Mouse (Mus musculus) testis, postnatal 10 days (tissue): ENCODE data around the gene Drap1.

ENCODE experiments used
- DNase-seq: peaks from one replicate; pipeline ENCODE4 v3.0.0; 2021; ENCODE audit warnings: low spot score

Drap1 gene

DNA sequence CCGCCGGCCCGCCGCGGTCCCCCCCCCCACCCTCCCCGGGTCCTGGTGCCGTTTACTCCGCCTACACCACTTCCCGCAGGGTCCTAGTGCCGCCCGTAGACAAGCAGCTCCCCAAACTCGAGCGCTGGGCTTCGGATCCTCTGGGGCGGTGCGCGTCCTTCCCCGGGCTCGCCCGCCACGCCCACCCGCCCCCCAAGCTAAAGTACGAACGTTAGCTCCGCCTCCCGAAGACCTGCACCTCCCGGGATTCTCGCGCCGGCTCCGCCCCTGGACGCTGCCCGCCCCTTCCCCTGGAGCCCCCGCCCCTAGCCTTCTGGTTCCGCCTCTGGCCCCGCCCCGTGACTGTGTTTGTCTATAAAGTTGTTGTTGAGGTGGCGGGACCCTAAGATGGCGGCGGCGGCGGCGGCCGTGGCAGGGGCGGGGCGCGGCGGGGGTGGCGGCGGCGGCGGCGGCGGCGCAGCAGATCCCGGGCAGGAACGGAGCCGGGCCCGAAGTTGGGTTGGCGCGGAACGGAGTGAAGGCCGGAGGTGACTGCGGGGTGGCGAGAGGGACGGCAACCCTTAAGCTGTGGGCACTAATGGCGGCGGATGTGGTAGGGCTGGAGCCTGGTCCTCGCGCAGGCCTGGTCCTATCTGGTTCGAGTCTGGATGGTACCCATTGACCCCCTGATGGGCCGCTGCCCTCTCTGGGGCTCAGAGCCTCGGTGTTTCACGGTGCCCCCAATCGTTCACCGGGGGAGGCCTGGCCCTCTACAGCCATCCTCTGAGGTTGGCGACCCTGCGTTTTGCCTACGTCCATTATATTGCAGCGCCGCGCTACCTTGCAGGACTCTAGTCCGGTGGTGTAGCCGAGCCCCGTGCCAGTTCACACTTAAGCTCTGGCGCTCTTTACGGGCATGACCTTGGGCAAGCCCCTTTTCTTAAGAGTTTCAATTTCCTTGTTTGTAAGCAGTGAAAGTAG, at the start of gene Drap1, which contains the start of gene AI837181:
Gene Drap1, minus strand, starts transcription at position 198 of the 960 bp plus-strand sequence.
Gene AI837181, plus strand, starts transcription at position 363 of the 960 bp plus-strand sequence.
- peak; percentile 99 for DNase-seq

DNA sequence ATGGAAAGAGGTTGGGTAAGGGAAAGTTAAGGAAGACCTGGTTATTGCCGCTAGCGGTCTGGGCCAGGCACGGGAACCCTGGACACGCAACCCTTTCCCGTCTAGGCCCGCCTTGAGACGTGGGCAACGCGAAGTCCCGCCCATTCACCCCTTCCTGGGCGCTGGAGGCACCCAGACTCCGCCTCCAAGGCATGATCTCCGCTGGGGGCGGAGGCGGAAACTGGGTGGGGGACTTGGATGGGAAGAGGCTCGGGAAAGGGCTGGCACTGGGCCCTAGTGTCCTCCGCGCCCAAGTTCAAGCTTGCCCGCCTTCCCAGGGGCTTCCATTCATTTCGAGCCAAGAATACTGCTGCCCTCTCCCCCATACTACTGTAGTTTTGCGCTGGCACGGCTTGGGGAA, 48.9 kb upstream of the Drap1 start, which contains the start of gene Efemp2:
Gene Efemp2, plus strand, starts transcription at position 235 of the 400 bp plus-strand sequence.
- peak; percentile 87 for DNase-seq

DNA sequence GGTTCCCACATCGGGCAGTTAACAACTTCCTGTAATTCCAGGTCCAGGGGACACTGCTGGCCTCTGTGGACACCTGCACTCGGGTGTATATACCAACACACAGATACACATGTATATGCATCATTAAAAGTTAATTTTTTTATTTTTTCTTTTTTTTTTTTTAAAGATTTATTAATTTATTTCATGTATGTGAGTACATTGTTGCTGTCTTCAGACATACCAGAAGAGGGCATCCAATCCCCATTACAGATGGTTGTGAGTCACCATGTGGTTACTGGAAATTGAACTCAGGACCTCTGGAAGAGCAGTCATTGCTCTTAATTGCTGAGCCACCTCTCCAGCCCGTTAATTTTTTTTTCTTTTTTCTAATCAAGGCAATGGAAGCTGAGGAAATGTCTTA, 48.1 kb upstream of the Drap1 start:
- no peak for DNase-seq

DNA sequence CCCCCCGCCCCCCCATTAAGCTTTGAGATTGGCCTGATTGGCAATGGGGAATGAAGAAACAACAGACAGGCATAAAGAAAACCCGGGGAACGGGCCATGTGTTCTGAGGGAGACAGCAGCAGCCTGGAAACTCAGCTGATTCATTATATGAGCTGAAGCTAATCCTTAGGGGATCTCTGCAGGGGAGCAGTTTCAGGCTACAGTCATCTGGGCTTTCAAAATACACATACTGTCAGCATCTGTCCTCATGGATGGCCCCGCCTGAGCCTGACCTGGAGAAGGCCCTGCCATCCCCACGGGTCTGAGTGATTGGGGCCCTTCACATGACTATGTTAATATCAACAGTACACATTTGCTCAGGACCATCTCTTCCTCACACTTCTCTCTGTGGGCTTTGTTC, 47.1 kb upstream of the Drap1 start:
- no peak for DNase-seq

DNA sequence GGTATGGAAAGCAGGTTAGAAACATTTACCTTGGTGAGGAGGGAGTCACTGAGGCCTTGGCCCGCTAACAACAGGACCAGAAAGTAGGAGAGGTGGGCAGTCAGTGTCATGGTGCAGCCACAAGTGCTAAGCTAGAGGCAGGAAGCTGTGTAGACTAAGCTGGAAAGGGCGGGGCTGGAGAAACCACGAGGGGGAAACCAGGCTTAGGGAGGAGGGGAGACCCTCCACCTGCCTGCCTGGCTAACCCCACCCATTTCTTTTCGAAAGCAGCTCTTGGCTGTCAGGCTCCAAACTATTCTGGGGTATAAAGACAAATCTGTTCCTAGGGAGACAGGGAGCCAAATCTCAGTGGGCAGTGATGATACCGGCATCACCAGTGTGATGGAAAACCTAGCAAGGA, 43.6 kb upstream of the Drap1 start, which contains the start of gene Ctsw:
Gene Ctsw, minus strand, starts transcription at position 134 of the 400 bp plus-strand sequence.
- no peak for DNase-seq

DNA sequence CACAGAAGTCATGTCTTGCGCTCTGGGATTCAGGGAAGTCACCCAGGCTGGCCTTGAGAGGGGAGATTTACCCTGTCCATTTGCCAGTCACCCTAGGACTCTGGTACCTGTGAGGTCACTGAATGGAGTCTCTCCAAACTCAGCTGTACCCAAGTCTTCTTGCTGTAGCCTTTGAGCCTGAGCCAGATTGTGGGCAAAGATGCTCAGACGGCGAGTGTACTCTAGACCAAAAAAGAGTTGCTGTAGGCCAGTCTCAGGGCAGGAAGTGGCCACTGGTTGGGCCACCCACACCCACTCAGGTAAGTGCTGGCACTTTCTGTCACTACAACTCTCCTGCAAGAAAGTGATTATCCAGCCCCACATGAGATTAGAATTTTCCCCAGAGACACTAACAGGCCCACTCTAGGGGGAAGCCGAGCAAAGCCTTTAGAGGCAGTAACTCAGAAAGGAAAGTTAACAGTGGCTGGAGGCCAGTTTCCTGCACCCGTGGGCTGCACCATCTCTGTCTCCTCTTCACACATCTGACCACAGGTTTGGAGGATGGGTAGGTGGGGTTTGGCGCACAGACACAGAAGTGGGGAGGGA, 42.2 kb upstream of the Drap1 start:
- DNase-seq, result no peak

DNA sequence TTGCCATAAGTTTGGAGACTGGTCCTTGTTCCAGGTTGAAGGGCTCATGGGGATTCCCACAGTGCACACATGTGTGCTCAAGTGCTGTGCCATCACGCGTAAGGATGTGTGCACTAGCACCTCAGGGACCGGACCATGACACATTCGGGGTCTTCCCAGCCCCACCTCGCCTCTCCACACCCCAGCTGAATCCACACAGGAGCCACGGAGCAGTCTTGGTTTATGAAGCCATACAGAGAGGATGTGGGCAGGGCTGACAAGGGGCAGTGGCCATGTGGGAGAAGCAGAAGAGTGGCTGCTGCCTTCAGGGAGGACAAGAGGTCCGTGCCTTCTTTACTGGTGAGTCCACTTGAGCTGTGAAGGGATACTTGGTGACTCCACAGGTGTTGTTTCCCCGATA, 40.3 kb upstream of the Drap1 start:
- no peak for DNase-seq

DNA sequence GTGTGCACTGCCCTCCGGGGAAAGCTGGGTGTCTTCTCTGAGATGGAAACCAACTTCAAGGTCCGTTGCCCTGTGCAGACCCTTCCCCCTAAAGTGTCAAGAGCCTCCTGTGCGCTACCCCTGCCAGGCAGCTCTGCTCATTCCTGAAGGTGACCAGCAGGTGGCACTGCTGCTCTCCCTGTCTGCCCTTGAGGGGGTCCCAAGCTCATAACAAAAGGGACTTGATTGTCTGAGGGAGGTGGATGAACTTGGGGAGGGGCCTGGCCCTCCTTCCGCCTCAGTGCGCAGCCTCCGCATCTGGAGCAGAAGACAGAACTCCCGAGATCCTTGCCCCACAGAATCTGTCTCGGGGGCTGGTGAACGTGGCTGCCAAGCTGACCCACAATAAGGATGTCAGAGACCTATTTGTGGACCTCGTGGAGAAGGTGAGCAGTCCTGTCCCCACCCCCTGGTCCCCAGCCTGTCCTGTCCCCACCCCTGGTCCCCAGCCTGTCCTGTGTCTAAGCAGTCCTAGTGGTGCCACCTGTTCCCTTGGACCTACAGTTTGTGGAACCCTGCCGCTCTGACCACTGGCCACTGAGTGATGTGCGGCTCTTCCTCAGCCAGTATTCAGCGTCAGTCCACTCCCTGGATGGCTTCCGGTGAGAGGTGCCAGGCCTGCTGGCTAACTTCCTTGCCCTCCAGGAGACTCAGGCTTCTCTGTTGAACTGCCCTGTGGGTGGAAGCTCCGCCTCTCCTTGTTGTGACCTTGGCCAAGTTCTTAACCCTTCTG, 39.2 kb upstream of the Drap1 start:
- peak; percentile 76 for DNase-seq

DNA sequence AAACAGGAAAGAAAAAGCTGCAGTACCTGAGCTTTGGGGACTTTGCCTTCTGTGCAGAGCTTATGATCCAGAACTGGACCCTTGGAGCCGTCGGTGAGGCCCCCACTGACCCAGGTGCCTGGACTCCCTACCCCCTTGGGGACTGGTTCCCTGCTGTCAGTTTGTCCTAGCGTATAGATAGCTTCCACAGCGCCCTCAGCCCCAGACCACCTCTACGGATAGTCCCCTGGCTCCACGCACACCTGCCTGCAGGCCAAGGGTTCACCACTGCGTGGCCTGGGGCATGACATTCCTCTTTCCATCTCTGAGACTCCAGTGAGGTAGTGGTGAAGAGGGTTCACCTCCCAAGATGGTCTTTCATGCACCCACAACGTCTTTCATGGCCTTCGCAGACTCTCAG, 38.4 kb upstream of the Drap1 start:
- DNase-seq, result no peak

DNA sequence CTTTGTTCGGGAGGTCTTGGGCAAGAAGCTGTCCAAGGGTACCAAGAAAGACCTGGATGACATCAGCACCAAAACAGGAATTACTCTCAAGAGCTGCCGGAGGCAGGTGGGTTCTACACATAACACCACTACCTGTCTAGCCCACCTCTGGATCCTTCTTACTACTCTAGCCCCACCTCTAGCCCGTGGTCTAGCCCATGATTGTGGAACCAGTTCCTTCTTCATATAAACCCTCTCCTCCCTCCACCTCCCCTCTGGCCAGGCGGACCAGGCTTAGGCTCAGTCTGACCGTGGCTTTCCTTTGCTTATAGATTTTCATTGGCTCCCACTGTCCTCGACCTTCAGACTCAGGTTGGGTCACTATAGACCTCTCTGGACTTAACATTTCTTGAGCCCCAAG, 36.6 kb upstream of the Drap1 start:
- DNase-seq, result no peak

DNA sequence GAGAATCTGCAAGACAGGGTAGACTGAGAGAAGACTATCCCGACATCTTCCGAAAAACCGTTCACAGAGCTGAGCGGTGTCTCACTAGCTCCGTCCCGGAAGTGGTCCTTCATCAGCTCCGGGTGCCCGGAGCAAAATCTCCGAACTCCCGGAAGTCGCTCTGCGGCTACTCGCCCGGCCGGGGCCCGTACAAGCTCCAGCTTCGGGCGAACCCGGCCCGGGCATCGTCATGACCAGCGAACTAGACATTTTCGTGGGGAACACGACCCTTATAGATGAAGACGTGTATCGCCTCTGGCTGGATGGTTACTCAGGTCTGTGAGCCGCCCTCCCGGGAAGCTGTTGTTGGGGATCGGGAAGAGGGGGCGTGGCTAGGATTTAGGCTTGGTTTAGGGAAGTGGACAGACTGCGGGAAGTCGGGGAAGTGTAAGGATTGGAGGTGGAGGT, 35.7 kb upstream of the Drap1 start, which contains the start of gene Fibp:
Gene Fibp, plus strand, starts transcription at position 151 of the 447 bp plus-strand sequence.
- DNase-seq, result peak; percentile 86

DNA sequence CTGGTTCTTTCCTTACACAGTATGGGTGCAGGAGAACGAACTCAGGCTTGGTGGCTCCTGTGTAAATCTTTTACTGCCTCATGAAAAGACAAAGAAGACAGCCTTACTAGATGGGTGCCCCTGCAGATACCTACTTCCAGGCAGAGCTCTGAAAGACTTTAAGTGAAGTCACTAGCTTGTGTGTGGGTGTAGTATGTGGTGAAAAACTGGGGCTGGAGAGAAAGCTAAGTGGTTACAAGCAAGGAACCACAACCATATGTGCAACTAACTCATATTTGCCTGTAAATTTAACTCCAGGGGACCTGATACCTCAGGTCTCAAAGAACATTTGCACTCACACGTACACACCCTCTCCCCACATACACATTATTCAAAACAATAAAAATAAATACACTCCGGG, 35.1 kb upstream of the Drap1 start:
- no peak for DNase-seq

DNA sequence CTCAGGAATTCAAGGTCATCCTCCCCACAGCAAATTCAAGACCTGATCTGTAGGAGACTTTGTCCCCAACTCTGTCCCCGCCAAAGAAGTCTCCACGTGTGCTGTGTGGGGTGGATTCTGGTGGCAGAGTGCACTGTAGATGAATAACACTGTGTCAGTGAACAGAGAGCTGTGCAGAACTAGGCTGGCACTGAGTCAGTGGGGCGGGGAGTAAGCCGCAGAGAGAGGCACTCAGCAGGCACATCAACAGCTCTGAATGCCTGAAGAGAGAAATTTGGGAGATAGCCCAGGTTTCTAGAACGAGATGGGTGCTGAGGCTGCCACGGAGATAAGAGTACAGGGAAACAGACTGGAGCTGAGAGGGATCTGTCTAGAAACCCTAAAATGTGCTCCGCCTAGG, 34.2 kb upstream of the Drap1 start:
- no peak for DNase-seq

DNA sequence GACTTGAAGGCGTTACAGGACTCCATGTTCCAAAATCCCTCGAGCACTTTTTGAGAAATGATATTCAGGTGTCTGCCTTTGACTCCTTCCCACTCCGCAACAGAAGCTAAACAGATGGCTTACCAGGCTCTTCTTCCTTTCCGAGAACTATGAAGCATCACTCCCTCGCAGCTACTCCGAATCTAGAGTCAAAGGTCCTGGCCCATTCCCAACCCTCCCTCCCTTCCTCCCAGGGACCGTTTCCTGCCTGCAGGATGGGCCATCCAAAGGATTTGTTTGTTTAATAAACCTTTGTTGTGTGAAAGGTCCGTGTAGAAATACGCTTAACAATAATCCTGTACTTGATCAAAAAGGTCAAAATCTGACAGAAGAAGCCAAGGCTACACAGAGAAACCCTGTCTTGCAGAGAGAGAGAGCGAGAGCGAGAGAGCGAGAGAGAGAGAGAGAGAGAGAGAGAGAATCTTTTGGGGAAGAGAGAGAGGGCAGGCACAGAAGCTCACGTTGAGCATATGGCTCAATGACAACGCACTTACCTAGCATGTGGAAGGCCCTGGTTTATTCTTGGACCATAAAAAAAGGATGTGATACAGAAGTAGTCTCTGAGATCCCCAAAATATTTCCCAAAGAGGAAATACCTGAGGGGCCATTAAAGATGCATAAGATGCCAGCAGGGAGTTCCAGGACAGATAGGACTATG, 33.1 kb upstream of the Drap1 start, which contains the start of gene Ccdc85b:
Gene Ccdc85b, minus strand, starts transcription at position 149 of the 697 bp plus-strand sequence.
- no peak for DNase-seq

DNA sequence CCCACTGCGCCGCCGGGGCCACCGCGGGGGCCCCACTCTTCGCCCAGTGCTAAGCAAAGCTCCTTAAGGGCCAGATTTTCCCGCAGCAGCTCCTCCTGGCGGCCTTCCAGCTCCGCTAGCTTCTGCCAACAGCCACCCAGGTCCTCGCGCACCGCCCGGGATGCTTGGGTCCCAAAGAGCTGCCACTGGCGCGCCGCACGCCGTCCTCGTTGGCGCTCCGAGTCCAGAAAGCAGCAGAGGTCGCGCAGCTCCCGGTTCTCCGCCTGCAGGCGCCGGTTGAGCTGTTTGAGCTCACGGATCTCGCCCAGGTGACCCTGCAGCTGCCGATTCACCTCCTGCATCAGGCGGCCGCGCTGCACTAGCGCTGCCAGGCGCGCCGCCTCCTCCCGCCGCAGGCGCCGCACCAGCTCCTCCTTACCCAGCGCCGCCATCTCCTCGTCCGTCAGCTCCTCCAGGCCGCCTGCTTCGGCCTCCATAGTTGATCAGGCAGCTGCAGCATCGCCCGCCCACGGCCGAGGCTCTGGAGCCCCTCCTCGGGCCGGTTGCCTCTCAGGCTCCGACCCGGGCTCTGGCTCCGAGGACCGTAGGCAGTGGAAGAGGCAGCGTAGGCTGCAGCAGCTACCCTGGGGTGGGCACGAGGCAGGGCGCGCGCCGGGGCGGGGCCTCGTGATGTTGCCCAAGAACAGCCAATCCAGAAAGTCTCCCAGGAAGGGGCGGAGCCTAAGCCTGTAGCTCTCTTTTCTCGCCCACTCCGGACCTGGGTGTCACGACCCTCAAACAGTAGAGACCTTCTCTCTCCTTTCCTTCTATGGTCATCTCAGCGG, 32.4 kb upstream of the Drap1 start:
- peak; percentile 97 for DNase-seq

DNA sequence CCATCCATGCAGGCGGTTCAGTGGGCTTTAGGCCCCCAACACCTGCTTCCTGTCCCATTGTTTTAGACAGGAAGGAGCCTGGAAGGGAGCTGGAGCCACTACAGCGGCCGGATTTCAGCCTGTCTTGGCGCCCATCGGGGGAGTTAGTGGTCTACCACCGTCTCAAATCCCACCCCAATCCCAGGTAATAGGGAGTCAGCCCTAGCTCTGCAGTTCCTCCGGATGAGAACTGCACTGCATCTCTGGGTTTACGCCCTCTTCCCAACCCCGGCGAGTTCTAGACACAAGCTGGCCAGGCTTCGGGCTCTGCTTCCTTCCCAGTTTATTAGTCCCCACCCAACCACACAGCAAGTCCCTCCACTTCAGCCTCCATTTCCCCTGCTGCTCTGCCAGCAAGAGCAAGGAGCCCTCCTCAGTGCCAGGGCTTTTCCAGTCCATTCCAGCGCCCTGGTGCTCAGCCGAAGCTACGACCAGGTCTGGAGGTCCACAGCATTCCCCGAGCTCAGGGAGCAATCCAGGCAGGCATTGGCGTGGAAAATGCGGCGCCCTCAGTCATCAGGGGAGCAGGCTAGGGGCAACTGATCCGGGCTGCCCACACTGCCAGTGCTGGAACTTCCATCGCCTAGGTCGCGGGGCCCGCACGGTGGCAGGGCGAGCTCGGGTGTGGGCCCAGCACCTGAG, 31.6 kb upstream of the Drap1 start:
- DNase-seq, result no peak

DNA sequence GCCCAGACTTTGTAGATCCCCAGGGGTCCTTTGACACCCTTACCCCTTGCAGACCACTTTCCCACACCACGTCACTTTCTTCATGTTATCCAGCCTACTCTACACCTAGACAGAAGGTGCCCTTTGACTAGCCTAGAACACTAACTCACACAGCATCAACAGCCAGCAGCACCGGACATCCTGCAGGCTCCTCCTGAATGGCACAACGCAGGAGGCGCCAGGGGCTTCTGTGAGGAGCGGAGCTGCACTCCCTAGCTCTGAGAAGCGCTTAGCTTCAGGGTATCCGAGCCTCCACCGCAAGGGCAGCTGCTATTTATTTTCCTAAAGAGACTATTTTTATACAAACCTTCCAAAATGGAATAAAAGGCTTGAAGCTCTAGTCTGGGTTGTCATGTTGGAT, 30.8 kb upstream of the Drap1 start:
- no peak for DNase-seq

DNA sequence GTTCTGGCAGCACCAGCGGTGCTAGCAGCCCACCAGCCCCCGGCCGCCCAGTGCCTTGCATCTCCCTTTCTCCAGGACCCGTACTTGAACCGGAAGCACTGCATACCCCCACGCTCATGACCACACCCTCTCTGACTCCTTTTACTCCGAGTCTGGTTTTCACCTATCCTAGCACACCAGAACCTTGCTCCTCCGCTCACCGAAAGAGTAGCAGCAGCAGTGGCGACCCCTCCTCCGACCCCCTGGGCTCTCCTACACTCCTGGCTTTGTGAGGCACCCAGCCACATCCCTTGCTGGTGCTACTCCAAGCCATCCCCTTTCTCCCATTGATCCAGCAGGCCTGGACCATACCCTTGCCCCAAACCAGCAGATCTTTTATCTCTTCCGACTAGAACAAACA, 30.3 kb upstream of the Drap1 start:
- no peak for DNase-seq

DNA sequence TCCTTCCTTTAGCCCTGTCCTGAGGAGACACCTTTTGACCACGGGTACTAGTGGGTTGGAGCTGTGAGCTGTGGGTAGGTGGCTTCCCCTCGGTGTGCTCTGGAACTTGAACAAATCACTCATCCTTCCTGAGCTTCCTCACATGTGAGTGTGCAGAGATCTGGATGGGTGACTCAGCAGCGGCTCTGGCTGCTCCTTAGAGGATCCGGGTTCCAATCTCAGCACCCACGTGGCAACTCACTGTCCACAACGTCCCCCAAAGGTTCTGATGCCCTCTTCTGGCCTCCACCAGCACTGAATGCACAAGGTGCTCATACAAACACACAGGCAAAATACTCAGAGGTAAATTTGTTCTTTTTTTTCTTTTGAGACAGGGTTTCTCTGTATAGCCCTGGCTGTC, 27.0 kb upstream of the Drap1 start:
- no peak for DNase-seq

DNA sequence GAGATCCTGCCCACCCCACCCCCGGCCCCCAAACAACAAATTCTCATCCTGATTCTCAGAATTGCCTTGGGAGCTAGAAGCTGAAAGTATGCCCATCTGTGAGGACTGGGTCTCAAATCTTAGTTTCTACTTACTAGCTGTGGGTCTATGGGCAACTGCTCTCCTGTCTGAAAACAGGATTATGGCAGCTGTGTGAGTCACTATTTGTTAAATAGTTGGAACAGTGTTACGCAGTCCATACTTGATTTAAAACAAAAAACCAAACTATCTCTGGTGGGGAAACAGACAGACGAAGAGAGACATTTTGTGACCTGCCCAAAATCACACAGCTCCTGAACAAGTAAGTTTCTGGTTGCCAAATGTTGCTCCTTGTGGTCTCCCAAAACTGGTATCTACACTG, 24.9 kb upstream of the Drap1 start:
- no peak for DNase-seq
